Mouse (Mus musculus): ENCODE measurements around the gene Mgst2.

DNA sequence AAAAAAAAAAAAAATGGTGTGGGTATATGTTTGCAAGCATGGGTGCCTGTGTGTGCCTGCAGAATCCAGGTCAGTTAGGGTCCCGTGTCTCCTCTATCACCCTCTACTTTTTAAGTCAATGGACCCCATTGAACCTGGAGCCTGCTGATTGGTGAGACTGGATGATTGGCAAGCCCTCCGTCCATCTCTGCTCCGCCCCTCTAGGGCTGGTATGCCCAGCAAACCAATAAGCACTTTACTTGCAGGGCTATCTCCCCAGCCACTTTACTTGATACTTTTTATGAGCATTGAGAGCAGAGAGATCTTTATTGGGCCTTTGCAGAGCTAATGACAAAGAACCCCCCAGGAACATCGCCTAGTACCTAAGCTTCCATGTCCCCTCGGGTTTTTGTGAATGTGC, 54.3 kb downstream of the Mgst2 start:
- TF ChIP-seq CTCF (IDR thresholded peaks at IDR 0.05; ENCODE audit: control insufficient read depth, insufficient read depth, insufficient replicate concordance, low read depth, low read length), result no peak
- TF ChIP-seq POLR2A (IDR thresholded peaks at IDR 0.05; ENCODE audit: control insufficient read depth, low read depth, low read length), result no peak

Measured in testis, adult 2 months (tissue).